Mouse (Mus musculus): ENCODE data around the gene Irx3. TPM values are rescaled to one million over a fixed set of nuclear protein-coding genes. Genes with fewer than 3 reads are reported as not detected.

Gene Irx3
- polyA plus RNA-seq (2015; fragmentation: Nextera tagmentation; extraction: Ambion mirVana) = 0.28 and 0.49 TPM in 2 replicates

DNA sequence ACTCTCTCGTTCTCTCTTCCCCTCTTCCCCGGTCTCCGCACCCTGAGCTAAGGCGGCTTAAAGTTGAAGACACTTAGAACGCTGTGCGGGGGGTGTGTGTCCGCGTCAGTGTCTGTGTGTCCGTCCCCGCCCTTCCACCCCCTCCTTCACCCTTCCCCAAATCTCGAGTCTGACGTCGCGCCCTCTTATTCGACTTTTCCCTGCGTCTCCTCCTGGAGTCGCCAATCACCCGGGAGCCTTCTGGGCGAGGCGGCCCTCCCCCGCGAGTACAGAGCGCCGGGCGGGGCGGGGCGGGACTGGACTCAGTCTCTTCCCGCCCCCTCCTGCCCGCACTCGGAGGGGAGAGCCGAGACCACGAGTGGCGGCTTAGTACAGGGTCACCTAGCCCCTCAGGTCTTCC, at the start of gene Irx3:
TSS of gene Irx3 (minus strand) at position 229 of the 400 bp plus-strand sequence.
- H3K27ac ChIP-seq (ENCODE audit: low read length) = no peak within 1 kb of the TSS
- 2% methylated on average over 33 of the region's 33 CpGs for WGBS
- H3K4me2 ChIP-seq (ENCODE audit: low read depth, low read length) = peak within 1 kb of the TSS; percentile 97
- peak within 1 kb of the TSS; percentile 55 for H3K9ac ChIP-seq (ENCODE audit: low read depth, low read length)
- peak; percentile 72 for ATAC-seq
- H3K9me3 ChIP-seq (ENCODE audit: control insufficient read depth, low read length) = no peaks in the 10 kb centered on the region
- peaks cover 88% of the 10 kb centered on the region for H3K27me3 ChIP-seq (replicated peaks; ENCODE audit: control insufficient read depth, insufficient read depth, low read length)
- H3K4me3 ChIP-seq (ENCODE audit: low read length) = peak within 1 kb of the TSS; percentile 55
- H3K36me3 ChIP-seq (ENCODE audit: control insufficient read depth, insufficient read depth, low read length) = no peaks in the 10 kb centered on the region
- H3K4me1 ChIP-seq (ENCODE audit: control insufficient read depth, insufficient read depth, low read length) = peaks cover 36% of the 10 kb centered on the region

DNA sequence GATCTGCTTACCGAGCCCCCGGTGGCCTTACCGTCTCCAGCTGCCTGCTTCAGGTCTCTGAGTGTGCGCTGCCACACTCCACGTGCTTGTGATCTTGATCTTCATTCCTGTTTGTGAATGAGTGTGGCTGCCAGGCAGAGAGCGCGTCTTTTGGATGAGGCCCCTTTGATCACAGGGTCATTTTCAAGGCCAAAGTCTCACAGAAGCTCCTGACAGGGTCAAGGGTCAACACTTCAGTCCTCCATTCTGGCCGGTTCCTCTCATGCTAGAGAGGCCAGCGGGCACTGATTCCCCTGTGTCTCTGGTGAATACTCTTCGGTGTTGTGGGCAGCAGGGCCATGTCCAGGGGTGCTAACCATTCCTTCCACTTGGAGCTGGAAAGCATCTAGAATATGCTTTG, 49.5 kb upstream of the Irx3 start:
- Histone ChIP-seq H3K27ac (ENCODE audit: low read length) (no peak overlapping the region), H3K9ac (ENCODE audit: low read depth, low read length) (no peak overlapping the region), H3K4me2 (ENCODE audit: low read depth, low read length) (no peak overlapping the region), H3K9me3 (ENCODE audit: control insufficient read depth, low read length) (no peaks in the 10 kb centered on the region), H3K36me3 (ENCODE audit: control insufficient read depth, insufficient read depth, low read length) (no peaks in the 10 kb centered on the region), H3K27me3 (replicated peaks; ENCODE audit: control insufficient read depth, insufficient read depth, low read length) (no peaks in the 10 kb centered on the region), H3K4me1 (ENCODE audit: control insufficient read depth, insufficient read depth, low read length) (0 out of 2 replicates have a peak, but pooled peaks cover 5% of the 10 kb centered on the region), H3K4me3 (ENCODE audit: low read length) (no peak overlapping the region)
- no peak for ATAC-seq
- WGBS = 74% methylated on average over 10 of the region's 10 CpGs

DNA sequence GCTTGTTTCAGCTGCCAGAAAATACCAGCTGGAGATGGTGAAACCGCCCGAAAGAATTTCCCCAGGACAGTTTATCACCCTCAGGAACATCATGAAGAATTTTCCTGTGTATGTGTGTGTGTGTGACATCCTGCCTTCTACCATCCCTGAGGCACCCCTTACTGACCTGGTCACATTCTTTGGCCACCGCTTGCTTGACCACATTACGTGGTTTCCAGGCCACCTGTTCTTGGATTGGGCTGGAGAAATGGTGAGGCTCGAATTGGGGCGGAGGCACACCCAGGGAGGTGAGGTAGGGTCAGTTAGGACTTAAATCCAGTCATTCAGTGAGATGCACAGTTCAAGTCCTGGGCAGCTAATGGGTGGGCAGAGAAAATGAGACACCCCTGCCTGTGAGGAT, 48.1 kb upstream of the Irx3 start:
- H3K27ac ChIP-seq (ENCODE audit: low read length) = no peak overlapping the region
- no peaks in the 10 kb centered on the region for H3K27me3 ChIP-seq (replicated peaks; ENCODE audit: control insufficient read depth, insufficient read depth, low read length)
- H3K4me3 ChIP-seq (ENCODE audit: low read length) = no peak overlapping the region
- WGBS = 89% methylated on average over 6 of the region's 6 CpGs
- H3K9me3 ChIP-seq (ENCODE audit: control insufficient read depth, low read length) = no peaks in the 10 kb centered on the region
- no peak overlapping the region for H3K4me2 ChIP-seq (ENCODE audit: low read depth, low read length)
- H3K36me3 ChIP-seq (ENCODE audit: control insufficient read depth, insufficient read depth, low read length) = no peaks in the 10 kb centered on the region
- 0 out of 2 replicates have a peak, but pooled peaks cover 5% of the 10 kb centered on the region for H3K4me1 ChIP-seq (ENCODE audit: control insufficient read depth, insufficient read depth, low read length)
- no peak overlapping the region for H3K9ac ChIP-seq (ENCODE audit: low read depth, low read length)
- peak; percentile 17; the same call in 1 of the 2 replicates for ATAC-seq

DNA sequence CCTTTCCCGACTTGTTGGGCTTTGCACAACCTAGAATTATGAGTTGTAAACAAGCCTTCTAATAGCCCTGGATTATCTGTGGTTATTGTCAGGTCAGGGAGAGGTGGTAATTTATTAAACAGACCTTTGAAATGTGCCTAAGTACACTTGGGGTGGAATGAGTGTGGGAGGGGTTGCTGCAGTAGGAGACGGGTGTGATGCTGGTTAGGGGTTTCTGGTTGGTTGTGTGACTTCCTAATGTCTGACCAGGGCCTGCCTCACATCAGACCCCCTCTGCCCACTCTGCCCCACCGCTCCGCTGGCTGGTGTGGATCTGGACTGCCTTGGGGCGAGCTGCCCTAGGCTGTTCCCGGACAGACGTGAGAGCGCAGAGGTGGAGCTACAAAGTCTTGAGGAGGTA, 47.7 kb upstream of the Irx3 start:
- H3K36me3 ChIP-seq (ENCODE audit: control insufficient read depth, insufficient read depth, low read length) = no peaks in the 10 kb centered on the region
- WGBS = 67% methylated on average over 8 of the region's 8 CpGs

DNA sequence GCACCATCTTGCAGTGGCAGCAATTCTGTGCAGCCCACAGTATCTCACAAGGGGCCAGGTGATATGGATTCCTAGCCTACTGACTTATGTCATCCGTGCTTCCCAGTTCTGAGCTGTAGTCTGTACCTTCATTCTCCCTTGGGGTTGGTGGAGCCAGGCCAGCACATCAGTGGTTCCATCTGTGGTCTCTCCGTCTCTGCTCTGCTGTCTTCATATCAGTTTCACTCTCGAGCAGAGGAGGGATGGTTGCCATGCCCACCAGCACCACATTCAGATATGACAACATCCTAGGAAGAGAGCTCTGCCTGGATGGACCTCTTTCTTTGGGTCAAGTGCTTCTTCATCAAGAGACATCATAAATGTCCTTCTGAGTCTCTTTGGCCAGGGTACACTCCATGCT, 43.8 kb upstream of the Irx3 start:
- H3K4me2 ChIP-seq (ENCODE audit: low read depth, low read length) = no peak overlapping the region
- 82% methylated on average over 3 of the region's 3 CpGs for WGBS
- 0 out of 2 replicates have a peak, but pooled peaks cover 5% of the 10 kb centered on the region for H3K4me1 ChIP-seq (ENCODE audit: control insufficient read depth, insufficient read depth, low read length)
- no peaks in the 10 kb centered on the region for H3K36me3 ChIP-seq (ENCODE audit: control insufficient read depth, insufficient read depth, low read length)
- H3K4me3 ChIP-seq (ENCODE audit: low read length) = no peak overlapping the region
- H3K9ac ChIP-seq (ENCODE audit: low read depth, low read length) = no peak overlapping the region
- no peak overlapping the region for H3K27ac ChIP-seq (ENCODE audit: low read length)
- no peak for ATAC-seq
- no peaks in the 10 kb centered on the region for H3K9me3 ChIP-seq (ENCODE audit: control insufficient read depth, low read length)
- no peaks in the 10 kb centered on the region for H3K27me3 ChIP-seq (replicated peaks; ENCODE audit: control insufficient read depth, insufficient read depth, low read length)

More for the DNA sequence above, 47.7 kb upstream of the Irx3 start:
- no peak overlapping the region for H3K4me3 ChIP-seq (ENCODE audit: low read length)
- ATAC-seq = peak; percentile 65
- 0 out of 2 replicates have a peak, but pooled peaks cover 5% of the 10 kb centered on the region for H3K4me1 ChIP-seq (ENCODE audit: control insufficient read depth, insufficient read depth, low read length)
- no peak overlapping the region for H3K9ac ChIP-seq (ENCODE audit: low read depth, low read length)
- no peaks in the 10 kb centered on the region for H3K27me3 ChIP-seq (replicated peaks; ENCODE audit: control insufficient read depth, insufficient read depth, low read length)
- H3K4me2 ChIP-seq (ENCODE audit: low read depth, low read length) = no peak overlapping the region; the same call in 1 of the 2 replicates
- no peaks in the 10 kb centered on the region for H3K9me3 ChIP-seq (ENCODE audit: control insufficient read depth, low read length)
- H3K27ac ChIP-seq (ENCODE audit: low read length) = no peak overlapping the region

DNA sequence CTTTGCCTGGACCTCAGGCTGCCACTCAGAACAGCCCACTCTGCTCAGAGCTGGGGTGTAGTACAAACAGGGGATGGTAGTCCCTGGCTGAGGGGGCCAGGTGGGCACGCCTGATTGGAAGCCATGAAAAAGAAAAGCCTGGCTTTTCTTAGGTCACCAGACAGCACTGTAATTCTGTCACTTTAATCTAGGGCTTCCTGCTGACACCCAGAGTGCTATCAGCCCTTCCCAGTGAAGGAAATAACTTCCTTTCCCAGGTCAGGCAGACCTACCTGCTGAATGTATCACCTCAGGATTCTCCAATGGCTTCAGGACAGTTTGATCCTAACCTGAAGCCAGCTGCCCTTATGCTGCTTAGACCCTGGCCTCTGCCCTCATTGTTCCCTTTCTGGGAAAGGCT, 35.3 kb upstream of the Irx3 start:
- no peak overlapping the region for H3K4me3 ChIP-seq (ENCODE audit: low read length)
- H3K9ac ChIP-seq (ENCODE audit: low read depth, low read length) = no peak overlapping the region
- H3K4me1 ChIP-seq (ENCODE audit: control insufficient read depth, insufficient read depth, low read length) = no peaks in the 10 kb centered on the region
- ATAC-seq = peak; percentile 88
- H3K36me3 ChIP-seq (ENCODE audit: control insufficient read depth, insufficient read depth, low read length) = no peaks in the 10 kb centered on the region
- no peak overlapping the region for H3K4me2 ChIP-seq (ENCODE audit: low read depth, low read length)
- no peaks in the 10 kb centered on the region for H3K27me3 ChIP-seq (replicated peaks; ENCODE audit: control insufficient read depth, insufficient read depth, low read length)
- H3K9me3 ChIP-seq (ENCODE audit: control insufficient read depth, low read length) = no peaks in the 10 kb centered on the region
- WGBS = 23% methylated on average over 1 of the region's 1 CpGs
- H3K27ac ChIP-seq (ENCODE audit: low read length) = no peak overlapping the region

DNA sequence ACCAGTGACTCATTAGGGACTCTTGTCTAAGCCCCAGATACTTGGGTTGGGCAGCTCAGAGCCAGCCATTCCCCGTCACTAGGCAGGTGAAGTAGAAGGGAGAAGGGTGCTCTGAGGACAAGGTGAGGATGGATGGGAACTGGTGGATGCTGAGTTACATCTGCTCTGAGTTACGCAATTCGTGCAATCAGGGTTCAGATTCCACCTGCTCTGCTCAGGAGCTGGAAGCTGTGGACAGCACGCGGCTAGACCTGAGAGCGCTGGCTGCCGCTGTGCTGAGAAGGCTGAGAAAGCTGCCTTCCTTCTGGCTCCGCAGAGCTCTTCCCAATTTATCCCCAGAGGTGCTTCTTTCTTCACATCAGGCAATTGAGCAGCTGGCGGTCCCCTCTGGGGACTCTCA, 34.8 kb upstream of the Irx3 start:
- Histone ChIP-seq H3K9ac (ENCODE audit: low read depth, low read length) (no peak overlapping the region), H3K27me3 (replicated peaks; ENCODE audit: control insufficient read depth, insufficient read depth, low read length) (no peaks in the 10 kb centered on the region), H3K4me3 (ENCODE audit: low read length) (no peak overlapping the region), H3K27ac (ENCODE audit: low read length) (no peak overlapping the region), H3K4me1 (ENCODE audit: control insufficient read depth, insufficient read depth, low read length) (no peaks in the 10 kb centered on the region), H3K4me2 (ENCODE audit: low read depth, low read length) (no peak overlapping the region), H3K36me3 (ENCODE audit: control insufficient read depth, insufficient read depth, low read length) (no peaks in the 10 kb centered on the region), H3K9me3 (ENCODE audit: control insufficient read depth, low read length) (no peaks in the 10 kb centered on the region)
- WGBS = 34% methylated on average over 9 of the region's 9 CpGs
- peak; percentile 96 for ATAC-seq

DNA sequence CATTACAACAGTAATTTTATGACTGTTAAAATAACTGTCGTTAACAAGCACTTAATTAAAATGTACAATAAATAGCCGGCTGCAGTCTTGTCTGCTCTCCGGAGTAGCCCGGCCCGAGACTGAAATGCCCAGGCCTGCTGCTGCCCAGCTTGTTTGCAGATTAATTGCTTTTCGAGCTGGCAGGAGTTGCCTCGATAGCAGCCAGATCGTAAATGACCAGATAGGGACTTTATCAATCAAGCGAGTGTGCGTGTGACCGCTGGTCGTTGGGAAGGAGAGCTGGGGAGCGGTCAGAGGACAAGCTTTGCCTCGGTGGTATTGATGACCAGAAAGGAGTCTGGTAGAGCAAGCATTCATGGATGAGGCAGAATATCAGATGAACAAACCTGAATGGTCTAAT, 25.8 kb upstream of the Irx3 start:
- Histone ChIP-seq H3K9me3 (ENCODE audit: control insufficient read depth, low read length) (no peaks in the 10 kb centered on the region), H3K4me1 (ENCODE audit: control insufficient read depth, insufficient read depth, low read length) (no peaks in the 10 kb centered on the region), H3K4me3 (ENCODE audit: low read length) (no peak overlapping the region), H3K36me3 (ENCODE audit: control insufficient read depth, insufficient read depth, low read length) (no peaks in the 10 kb centered on the region), H3K4me2 (ENCODE audit: low read depth, low read length) (no peak overlapping the region), H3K27ac (ENCODE audit: low read length) (no peak overlapping the region), H3K27me3 (replicated peaks; ENCODE audit: control insufficient read depth, insufficient read depth, low read length) (no peaks in the 10 kb centered on the region), H3K9ac (ENCODE audit: low read depth, low read length) (no peak overlapping the region)
- ATAC-seq = no peak
- WGBS = 50% methylated on average over 14 of the region's 14 CpGs

DNA sequence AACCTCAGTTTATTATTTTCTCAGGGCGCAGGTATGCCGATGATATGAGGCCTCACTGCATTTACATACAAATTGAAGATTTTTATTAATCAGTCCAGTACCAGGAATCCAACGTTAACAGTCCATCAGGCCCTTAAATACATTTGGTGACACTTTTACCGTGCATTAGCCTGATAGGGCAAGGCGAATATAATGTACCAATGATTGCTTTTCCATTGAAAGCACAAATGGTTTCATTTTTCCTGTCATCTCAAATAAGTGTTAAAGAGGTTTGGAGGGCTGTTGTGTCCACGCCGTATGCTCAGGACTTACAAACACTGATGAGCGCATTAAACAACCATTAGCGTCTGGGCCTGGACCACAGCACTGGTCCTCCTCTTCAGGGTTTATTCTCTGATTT, 25.3 kb upstream of the Irx3 start:
- H3K4me2 ChIP-seq (ENCODE audit: low read depth, low read length) = no peak overlapping the region
- no peaks in the 10 kb centered on the region for H3K4me1 ChIP-seq (ENCODE audit: control insufficient read depth, insufficient read depth, low read length)
- H3K36me3 ChIP-seq (ENCODE audit: control insufficient read depth, insufficient read depth, low read length) = no peaks in the 10 kb centered on the region
- no peak overlapping the region for H3K4me3 ChIP-seq (ENCODE audit: low read length)
- H3K9ac ChIP-seq (ENCODE audit: low read depth, low read length) = no peak overlapping the region
- no peak for ATAC-seq
- H3K27ac ChIP-seq (ENCODE audit: low read length) = no peak overlapping the region
- H3K9me3 ChIP-seq (ENCODE audit: control insufficient read depth, low read length) = no peaks in the 10 kb centered on the region
- WGBS = 84% methylated on average over 9 of the region's 9 CpGs
- no peaks in the 10 kb centered on the region for H3K27me3 ChIP-seq (replicated peaks; ENCODE audit: control insufficient read depth, insufficient read depth, low read length)

DNA sequence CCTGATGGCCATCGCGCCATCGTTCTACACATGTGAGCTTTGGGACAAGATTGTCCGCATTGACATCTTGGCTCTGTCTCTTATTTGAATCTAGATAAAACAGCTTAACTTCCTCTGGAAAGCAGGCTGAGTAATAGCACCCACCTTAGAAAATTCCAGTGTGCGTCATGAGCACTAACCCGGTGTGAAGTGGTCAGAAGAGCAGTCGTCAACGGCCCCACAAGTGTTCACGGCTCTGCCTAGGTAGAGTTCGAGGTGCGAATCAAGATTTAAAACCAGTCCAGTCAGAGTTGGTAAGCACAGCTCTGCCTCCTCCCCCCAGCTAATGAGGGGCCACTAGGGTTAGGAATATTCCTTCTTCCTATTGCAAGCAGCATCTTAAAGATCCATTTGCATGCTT, 21.5 kb upstream of the Irx3 start:
- H3K36me3 ChIP-seq (ENCODE audit: control insufficient read depth, insufficient read depth, low read length) = no peaks in the 10 kb centered on the region
- H3K4me3 ChIP-seq (ENCODE audit: low read length) = no peak overlapping the region
- 0 out of 2 replicates have a peak, but pooled peaks cover 2% of the 10 kb centered on the region for H3K27me3 ChIP-seq (replicated peaks; ENCODE audit: control insufficient read depth, insufficient read depth, low read length)
- no peaks in the 10 kb centered on the region for H3K4me1 ChIP-seq (ENCODE audit: control insufficient read depth, insufficient read depth, low read length)
- H3K4me2 ChIP-seq (ENCODE audit: low read depth, low read length) = no peak overlapping the region
- WGBS = 76% methylated on average over 11 of the region's 11 CpGs
- H3K27ac ChIP-seq (ENCODE audit: low read length) = no peak overlapping the region
- no peak for ATAC-seq
- H3K9me3 ChIP-seq (ENCODE audit: control insufficient read depth, low read length) = no peaks in the 10 kb centered on the region
- no peak overlapping the region for H3K9ac ChIP-seq (ENCODE audit: low read depth, low read length)

Measured in intestine, embryonic 16.5 days (tissue).